Mouse (Mus musculus) midbrain, embryonic 12.5 days (tissue): Measurements from ENCODE around the gene Slit2. TPM values are rescaled to one million over a fixed set of nuclear protein-coding genes. Genes with fewer than 3 reads are reported as not detected.

Source experiments
- ATAC-seq: fragments of 200-750 bp; cut with Nextera tagmentation; 2 replicates; pipeline ENCODE4 v1.8.0; 2017; ENCODE audit warnings: low read depth, moderate TSS enrichment, moderate library complexity; ENCODE audit not compliant: low FRiP score
- H3K27ac ChIP-seq: fragments of 300-500 bp; sonication (generic); replicated peaks from 2 replicates; pipeline ENCODE4 v1.5.1; 2016; ENCODE audit warnings: mild to moderate bottlenecking
- H3K27me3 ChIP-seq: fragments of 300-500 bp; sonication (generic); 2 replicates; pipeline ENCODE4 v1.6.1; 2016; ENCODE audit warnings: mild to moderate bottlenecking
- H3K36me3 ChIP-seq: fragments of 300-500 bp; sonication (generic); 2 replicates; pipeline ENCODE4 v1.6.1; 2016
- H3K4me1 ChIP-seq: fragments of 300-500 bp; sonication (generic); 2 replicates; pipeline ENCODE4 v1.6.1; 2016
- H3K4me2 ChIP-seq: fragments of 300-500 bp; sonication (generic); replicated peaks from 2 replicates; pipeline ENCODE4 v1.6.1; 2016; ENCODE audit warnings: mild to moderate bottlenecking, moderate library complexity
- H3K4me3 ChIP-seq: fragments of 300-500 bp; sonication (generic); 2 replicates; pipeline ENCODE4 v1.5.1; 2016; ENCODE audit warnings: mild to moderate bottlenecking
- H3K9ac ChIP-seq: fragments of 300-500 bp; sonication (generic); replicated peaks from 2 replicates; pipeline ENCODE4 v1.6.1; 2016; ENCODE audit warnings: mild to moderate bottlenecking, moderate library complexity
- H3K9me3 ChIP-seq: fragments of 300-500 bp; sonication (generic); 2 replicates; pipeline ENCODE4 v1.6.1; 2016; ENCODE audit warnings: mild to moderate bottlenecking
- WGBS: fragments of 180-500 bp; shearing (Covaris S2); methylation state at CpG from one replicate; pipeline ENCODE4 v1.1.7; 2016; 5-methylcytosine and 5-hydroxymethylcytosine counted together
- polyA plus RNA-seq: library from polyadenylated mRNA; unstranded; fragments of >200 nt; fragmentation: Nextera tagmentation; extraction: Ambion mirVana; gene quantifications from 2 replicates; pipeline ENCODE4 v1.2.1, GENCODE M21; 2016

The Slit2 gene
- polyA plus RNA-seq, 1 experiment from 2014 or later = 56.9 TPM

DNA sequence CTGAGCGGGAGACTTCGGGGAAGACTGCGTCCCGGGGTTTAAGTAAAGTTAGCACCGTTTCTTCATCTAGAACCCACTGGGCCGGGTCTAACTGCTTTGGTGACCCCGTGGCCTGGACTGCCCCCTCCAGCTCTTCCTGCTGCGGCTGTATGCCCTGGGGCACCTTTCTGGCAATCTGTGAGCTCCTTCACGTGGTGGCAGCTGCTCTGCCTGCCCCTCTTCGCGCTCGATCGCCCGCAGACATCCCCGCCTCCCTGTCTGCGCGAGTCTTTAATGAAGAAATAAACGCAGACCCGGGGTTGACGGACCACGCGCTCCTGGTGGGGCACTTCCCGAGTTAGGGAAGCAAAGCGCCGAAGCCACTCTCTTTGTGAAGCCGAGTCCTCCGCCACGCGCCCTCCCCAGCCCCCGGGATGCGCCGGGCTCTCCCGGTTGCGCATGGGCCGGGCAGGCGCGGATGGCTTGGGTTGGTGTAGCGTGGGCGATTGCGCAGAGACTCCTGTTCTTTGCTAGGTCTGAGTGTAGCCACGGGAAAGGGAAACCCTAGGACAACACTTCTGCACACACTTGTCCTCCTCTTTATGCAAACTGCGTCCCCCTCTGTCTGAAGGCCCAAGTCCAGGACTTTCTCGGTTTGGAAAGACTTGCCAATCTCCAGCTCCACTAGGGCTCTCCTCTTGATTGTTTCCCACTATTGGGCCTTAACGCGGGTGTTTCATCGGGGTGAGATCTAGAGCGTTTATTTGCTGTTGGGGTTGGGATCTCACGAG, 3.1 kb downstream of the Slit2 start:
- peak; percentile 3; the same call in 1 of the 2 replicates for ATAC-seq
- H3K4me3 ChIP-seq = peak overlapping the region; percentile 73
- under 1% methylated on average over 48 of the region's 48 CpGs for WGBS
- H3K4me1 ChIP-seq = peaks cover 43% of the 10 kb centered on the region
- peak overlapping the region; percentile 52; the same call in 1 of the 2 replicates for H3K27ac ChIP-seq
- H3K4me2 ChIP-seq = peak overlapping the region; percentile 97
- H3K36me3 ChIP-seq = no peaks in the 10 kb centered on the region
- H3K27me3 ChIP-seq = peaks cover 29% of the 10 kb centered on the region
- H3K9ac ChIP-seq = peak overlapping the region; percentile 78
- H3K9me3 ChIP-seq = no peaks in the 10 kb centered on the region

- peaks cover 18% of the 10 kb centered on the region for H3K4me1 ChIP-seq
- H3K27me3 ChIP-seq = peaks cover 7% of the 10 kb centered on the region
- H3K4me3 ChIP-seq = no peak overlapping the region
- H3K9me3 ChIP-seq = no peaks in the 10 kb centered on the region
- H3K36me3 ChIP-seq = no peaks in the 10 kb centered on the region
- no peak for ATAC-seq
- H3K9ac ChIP-seq = no peak overlapping the region
- H3K27ac ChIP-seq = no peak overlapping the region
- WGBS = 83% methylated on average over 4 of the region's 4 CpGs
- no peak overlapping the region for H3K4me2 ChIP-seq
Measured at GRCm38 (mm10) chr5:47990926-47991325, 8.0 kb downstream of the Slit2 start.

GRCm38 (mm10) chr5:48003708-48004415, 20.9 kb downstream of the Slit2 start:
- no peaks in the 10 kb centered on the region for H3K9me3 ChIP-seq
- no peak; the same call in 1 of the 2 replicates for ATAC-seq
- WGBS = 62% methylated on average over 12 of the region's 12 CpGs

GRCm38 (mm10) chr5:48005533-48005932, 22.6 kb downstream of the Slit2 start:
- no peaks in the 10 kb centered on the region for H3K36me3 ChIP-seq
- 36% methylated on average over 9 of the region's 9 CpGs for WGBS
- H3K9ac ChIP-seq = no peak overlapping the region
- no peaks in the 10 kb centered on the region for H3K9me3 ChIP-seq
- peaks cover 5% of the 10 kb centered on the region; the same call in 1 of the 2 replicates for H3K4me1 ChIP-seq
- no peaks in the 10 kb centered on the region for H3K27me3 ChIP-seq
- no peak for ATAC-seq
- H3K27ac ChIP-seq = no peak overlapping the region
- H3K4me3 ChIP-seq = no peak overlapping the region
- no peak overlapping the region for H3K4me2 ChIP-seq

More at GRCm38 (mm10) chr5:48003708-48004415, 20.9 kb downstream of the Slit2 start:
- Histone ChIP-seq H3K4me3 (no peak overlapping the region), H3K27me3 (no peaks in the 10 kb centered on the region), H3K27ac (no peak overlapping the region), H3K4me1 (peaks cover 5% of the 10 kb centered on the region; the same call in 1 of the 2 replicates), H3K4me2 (no peak overlapping the region), H3K9ac (no peak overlapping the region), H3K36me3 (no peaks in the 10 kb centered on the region)

DNA sequence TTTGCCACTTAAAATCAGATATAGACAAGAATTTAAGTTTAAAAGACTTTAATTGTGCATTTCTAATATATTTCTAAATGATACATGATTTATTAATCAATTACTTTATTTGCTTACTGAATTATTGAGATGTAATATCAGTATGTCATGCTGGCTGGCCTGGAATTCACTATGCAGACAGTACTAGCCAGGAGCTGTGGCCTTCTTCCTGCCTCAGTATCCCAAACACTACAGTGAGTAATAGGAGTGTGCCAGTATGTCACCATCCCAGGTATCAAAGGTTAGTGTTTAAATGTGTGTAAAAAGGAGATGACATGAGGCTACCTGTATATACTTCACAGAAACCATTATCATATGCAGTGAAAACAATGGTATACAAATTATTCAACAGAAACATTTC, 23.1 kb downstream of the Slit2 start:
- H3K4me2 ChIP-seq = no peak overlapping the region
- no peak for ATAC-seq

GRCm38 (mm10) chr5:48023441-48023840, 40.5 kb downstream of the Slit2 start:
- H3K36me3 ChIP-seq = no peaks in the 10 kb centered on the region
- no peaks in the 10 kb centered on the region for H3K9me3 ChIP-seq
- H3K4me2 ChIP-seq = no peak overlapping the region
- 94% methylated on average over 4 of the region's 4 CpGs for WGBS
- H3K4me1 ChIP-seq = no peaks in the 10 kb centered on the region
- no peak for ATAC-seq
- H3K27me3 ChIP-seq = no peaks in the 10 kb centered on the region
- no peak overlapping the region for H3K4me3 ChIP-seq
- no peak overlapping the region for H3K27ac ChIP-seq
- no peak overlapping the region for H3K9ac ChIP-seq

More for the DNA sequence above, 23.1 kb downstream of the Slit2 start:
- Histone ChIP-seq H3K4me1 (peaks cover 5% of the 10 kb centered on the region; the same call in 1 of the 2 replicates), H3K4me3 (no peak overlapping the region), H3K9me3 (no peaks in the 10 kb centered on the region), H3K9ac (no peak overlapping the region), H3K36me3 (no peaks in the 10 kb centered on the region), H3K27me3 (no peaks in the 10 kb centered on the region), H3K27ac (no peak overlapping the region)

- Histone ChIP-seq H3K9ac (no peak overlapping the region), H3K27ac (no peak overlapping the region), H3K4me3 (no peak overlapping the region), H3K27me3 (0 out of 2 replicates have a peak, but pooled peaks cover 4% of the 10 kb centered on the region), H3K9me3 (no peaks in the 10 kb centered on the region), H3K4me1 (no peaks in the 10 kb centered on the region), H3K36me3 (no peaks in the 10 kb centered on the region), H3K4me2 (no peak overlapping the region)
- WGBS = 94% methylated on average over 1 of the region's 1 CpGs
- no peak; the same call in 1 of the 2 replicates for ATAC-seq
Measured at GRCm38 (mm10) chr5:48034875-48035274, 51.9 kb downstream of the Slit2 start.

DNA sequence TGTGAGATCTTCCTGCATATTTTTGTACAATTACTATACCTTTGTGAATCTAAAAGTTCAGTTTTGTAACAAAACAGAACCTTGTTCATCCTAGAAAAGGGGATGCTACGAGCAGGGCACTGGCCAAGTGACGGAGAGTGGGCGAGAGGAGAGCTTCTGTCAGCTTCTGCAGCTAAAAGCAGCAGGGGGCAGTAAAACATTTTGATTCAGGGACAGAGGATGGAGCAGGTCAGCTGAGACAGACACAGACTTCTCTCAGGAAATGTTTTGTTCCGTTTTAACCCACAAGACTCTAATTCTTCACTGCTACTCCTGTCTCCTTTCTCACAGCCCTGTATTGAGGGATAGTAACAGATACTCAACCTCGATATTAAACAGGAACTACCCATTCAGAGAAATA, 55.1 kb downstream of the Slit2 start:
- ATAC-seq = peak; percentile 87
- 0 out of 2 replicates have a peak, but pooled peaks cover 4% of the 10 kb centered on the region for H3K27me3 ChIP-seq
- no peak overlapping the region for H3K4me2 ChIP-seq
- H3K36me3 ChIP-seq = no peaks in the 10 kb centered on the region
- no peak overlapping the region for H3K9ac ChIP-seq
- no peak overlapping the region for H3K27ac ChIP-seq
- no peaks in the 10 kb centered on the region for H3K9me3 ChIP-seq
- H3K4me3 ChIP-seq = no peak overlapping the region
- 27% methylated on average over 5 of the region's 5 CpGs for WGBS
- no peaks in the 10 kb centered on the region for H3K4me1 ChIP-seq

DNA sequence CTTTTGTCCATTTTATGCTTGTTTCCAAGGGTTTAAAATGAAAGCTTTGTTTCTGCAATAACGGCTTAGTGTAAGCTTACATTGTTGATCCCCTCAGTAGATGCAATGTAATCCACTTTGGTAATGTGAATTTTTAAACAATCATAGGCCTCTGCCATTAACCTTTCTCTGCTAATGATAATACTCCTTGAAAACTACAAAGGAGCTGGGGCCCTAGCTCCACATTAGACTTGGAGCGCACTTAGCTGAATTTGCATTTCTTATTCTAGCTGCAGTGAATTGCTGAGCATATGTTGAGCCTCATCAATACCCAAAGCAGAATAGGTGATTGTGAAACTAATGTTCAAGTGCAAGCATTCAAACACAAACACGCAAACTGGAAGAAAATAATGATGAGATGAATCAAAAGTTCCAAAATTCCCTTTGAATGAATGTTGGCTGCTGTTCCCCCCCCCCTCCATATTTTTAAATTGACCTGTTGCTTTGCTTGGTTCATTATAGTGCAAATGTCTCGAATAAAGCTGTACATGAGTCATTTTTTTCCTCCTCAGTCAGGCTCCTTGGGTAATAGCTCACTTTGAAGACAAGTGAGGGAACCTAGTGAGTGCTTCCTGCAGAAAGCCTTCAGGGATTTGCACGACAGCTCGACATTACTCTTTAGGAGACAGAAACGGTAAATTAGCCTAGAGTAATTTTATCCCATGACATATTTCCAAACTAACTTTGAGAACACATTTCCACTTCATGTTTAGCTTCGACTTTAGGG, 66.2 kb downstream of the Slit2 start:
- H3K9me3 ChIP-seq = no peaks in the 10 kb centered on the region
- peak; percentile 59; the same call in 1 of the 2 replicates for ATAC-seq
- 22% methylated on average over 8 of the region's 8 CpGs for WGBS
- no peak overlapping the region for H3K4me3 ChIP-seq
- H3K36me3 ChIP-seq = no peaks in the 10 kb centered on the region
- no peak overlapping the region for H3K4me2 ChIP-seq
- peaks cover 26% of the 10 kb centered on the region for H3K4me1 ChIP-seq
- no peak overlapping the region for H3K9ac ChIP-seq
- peaks cover 11% of the 10 kb centered on the region for H3K27me3 ChIP-seq
- H3K27ac ChIP-seq = no peak overlapping the region

DNA sequence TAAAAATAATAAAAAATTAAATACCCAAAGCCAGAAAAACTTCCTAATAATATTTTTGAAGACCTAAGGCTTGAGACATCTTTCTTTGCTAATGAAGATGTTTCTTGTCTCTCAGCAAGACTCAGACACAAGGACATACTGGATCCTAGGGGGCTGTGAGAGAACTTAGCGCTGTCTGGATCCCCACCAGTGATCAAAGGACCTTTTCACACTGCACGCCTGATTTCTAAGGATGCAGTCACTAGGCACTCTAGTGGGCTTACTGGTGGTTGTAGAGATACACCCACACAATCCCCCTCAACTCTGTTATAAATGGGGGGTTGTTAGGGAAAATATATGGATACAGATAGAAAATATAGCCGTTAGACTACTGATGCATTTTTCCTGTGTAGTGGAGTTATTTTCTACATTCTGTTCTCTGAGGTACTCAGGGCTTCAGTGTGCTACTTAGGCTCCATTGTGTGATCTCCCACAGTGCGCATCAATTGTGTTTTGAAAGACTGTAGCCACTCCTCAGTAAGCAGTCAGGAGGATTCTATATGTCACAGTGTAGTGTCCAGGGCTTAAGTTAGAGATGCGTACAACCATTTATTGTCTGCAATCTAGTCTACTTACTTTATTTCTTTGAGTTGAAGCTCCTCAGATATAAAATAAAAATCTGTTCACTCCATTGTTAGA, 67.8 kb downstream of the Slit2 start:
- Histone ChIP-seq H3K9me3 (no peaks in the 10 kb centered on the region), H3K4me1 (peaks cover 26% of the 10 kb centered on the region), H3K9ac (no peak overlapping the region), H3K4me3 (no peak overlapping the region), H3K36me3 (no peaks in the 10 kb centered on the region), H3K27me3 (peaks cover 11% of the 10 kb centered on the region), H3K4me2 (no peak overlapping the region), H3K27ac (no peak overlapping the region)
- 18% methylated on average over 5 of the region's 5 CpGs for WGBS
- ATAC-seq = peak; percentile 68

DNA sequence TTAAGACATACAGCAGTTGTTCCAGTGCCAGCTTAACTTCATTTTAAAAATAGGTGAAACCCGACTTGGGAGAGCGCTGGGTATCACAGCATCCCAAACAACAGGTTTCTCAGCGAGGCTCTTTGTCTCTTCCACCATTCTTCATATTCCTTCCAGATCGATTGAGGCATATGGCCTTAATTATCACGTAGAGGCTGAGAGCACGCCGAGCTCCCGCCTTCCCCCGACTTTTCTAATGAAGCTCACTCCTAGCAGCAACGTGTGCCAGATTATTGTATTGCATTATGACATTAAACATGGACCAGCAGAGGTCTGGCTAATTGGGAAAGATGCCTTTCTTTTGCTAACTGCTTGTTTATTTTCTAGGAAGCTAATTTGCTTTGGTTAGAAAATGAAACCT, 75.7 kb downstream of the Slit2 start:
- WGBS = 41% methylated on average over 10 of the region's 10 CpGs
- ATAC-seq = peak; percentile 54; the same call in 1 of the 2 replicates
- H3K27ac ChIP-seq = no peak overlapping the region
- H3K27me3 ChIP-seq = no peaks in the 10 kb centered on the region
- H3K36me3 ChIP-seq = no peaks in the 10 kb centered on the region
- H3K4me1 ChIP-seq = peaks cover 7% of the 10 kb centered on the region; the same call in 1 of the 2 replicates
- no peak overlapping the region for H3K4me3 ChIP-seq
- no peak overlapping the region for H3K4me2 ChIP-seq
- no peak overlapping the region for H3K9ac ChIP-seq
- no peaks in the 10 kb centered on the region for H3K9me3 ChIP-seq
